Mouse (Mus musculus): Measurements from ENCODE around the gene Mrpl45.

Gene Mrpl45

GRCm38 (mm10) chr11:97334400-97334799 is 18.9 kb downstream of the Mrpl45 start:
- DNase-seq, result no peak

GRCm38 (mm10) chr11:97336238-97336637 is 20.7 kb downstream of the Mrpl45 start:
- no peak for DNase-seq

GRCm38 (mm10) chr11:97336751-97337345 is 21.3 kb downstream of the Mrpl45 start:
- DNase-seq, result no peak

- DNase-seq, result peak; percentile 34
Observed at GRCm38 (mm10) chr11:97337363-97337762, 21.8 kb downstream of the Mrpl45 start.

GRCm38 (mm10) chr11:97338302-97338976 is 22.9 kb downstream of the Mrpl45 start:
- DNase-seq, result no peak

GRCm38 (mm10) chr11:97338977-97339315 is 23.4 kb downstream of the Mrpl45 start:
- DNase-seq, result peak; percentile 79

- no peak for DNase-seq
Observed at GRCm38 (mm10) chr11:97343175-97343574, 27.7 kb downstream of the Mrpl45 start.

- peak; percentile 50 for DNase-seq
Observed at GRCm38 (mm10) chr11:97343619-97344018, 28.1 kb downstream of the Mrpl45 start.

GRCm38 (mm10) chr11:97345446-97345845 is 29.9 kb downstream of the Mrpl45 start:
- DNase-seq, result no peak

- no peak for DNase-seq
Observed at GRCm38 (mm10) chr11:97346383-97346782, 30.9 kb downstream of the Mrpl45 start.

- no peak for DNase-seq
Observed at GRCm38 (mm10) chr11:97347291-97347690, 31.8 kb downstream of the Mrpl45 start.

GRCm38 (mm10) chr11:97350035-97350434 is 34.5 kb downstream of the Mrpl45 start:
- peak; percentile 78 for DNase-seq

GRCm38 (mm10) chr11:97352027-97352684 is 36.6 kb downstream of the Mrpl45 start, which contains the start of gene Gpr179:
Gene Gpr179 (minus strand): TSS chr11:97352077.
- no peak for DNase-seq

- DNase-seq, result no peak
Observed at GRCm38 (mm10) chr11:97352935-97353597, 37.5 kb downstream of the Mrpl45 start.

- DNase-seq, result no peak
Observed at GRCm38 (mm10) chr11:97354646-97355045, 39.1 kb downstream of the Mrpl45 start.

GRCm38 (mm10) chr11:97355247-97355646 is 39.7 kb downstream of the Mrpl45 start:
- DNase-seq, result no peak

GRCm38 (mm10) chr11:97357663-97358062 is 42.1 kb downstream of the Mrpl45 start:
- peak; percentile 81 for DNase-seq

- peak; percentile 95 for DNase-seq
Observed at GRCm38 (mm10) chr11:97361948-97362648, 46.6 kb downstream of the Mrpl45 start, which contains the start of gene Socs7. Gene Socs7 (plus strand): TSS chr11:97362551.

GRCm38 (mm10) chr11:97362649-97362942 is 47.1 kb downstream of the Mrpl45 start:
- peak; percentile 58 for DNase-seq

- DNase-seq, result peak; percentile 51
Observed at GRCm38 (mm10) chr11:97362943-97363643, 47.6 kb downstream of the Mrpl45 start.

- peak; percentile 42 for DNase-seq
Observed at GRCm38 (mm10) chr11:97363644-97363995, 48.1 kb downstream of the Mrpl45 start.

- no peak for DNase-seq
Observed at GRCm38 (mm10) chr11:97365556-97365955, 50.0 kb downstream of the Mrpl45 start.

- DNase-seq, result no peak
Observed at GRCm38 (mm10) chr11:97368501-97368900, 53.0 kb downstream of the Mrpl45 start.
